Mouse (Mus musculus): Measurements from ENCODE around the gene Gm15319.
"Not testable (repeated sequence)": the region's sequence is repeated elsewhere in the genome, so short reads cannot be mapped to it uniquely, and the experiment has no call there.

The Gm15319 gene

DNA sequence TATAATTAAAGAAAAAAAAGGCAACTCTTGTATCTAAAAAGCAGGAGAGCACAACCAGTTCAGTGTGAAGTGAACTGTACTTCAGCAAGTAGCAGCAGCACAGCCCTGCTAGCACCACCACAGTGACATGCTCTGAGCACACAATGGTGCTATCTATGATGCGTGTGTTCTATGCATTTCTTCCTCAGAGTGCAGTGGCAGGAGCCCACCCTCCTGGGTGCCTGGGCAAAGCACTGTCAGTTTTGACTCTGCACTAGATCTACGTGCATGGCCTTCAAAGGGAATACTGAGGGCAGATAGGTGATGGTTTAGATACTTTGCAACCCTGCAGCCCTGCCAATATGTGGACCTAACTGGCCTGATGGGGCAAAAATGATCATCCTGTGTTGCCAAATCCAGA is at the start of gene Gm15319:
Gene Gm15319, minus strand, starts transcription at position 101 of the 400 bp plus-strand sequence.
- DNase-seq (ENCODE audit: low spot score in 2 of 2), result not testable (repeated sequence)

DNA sequence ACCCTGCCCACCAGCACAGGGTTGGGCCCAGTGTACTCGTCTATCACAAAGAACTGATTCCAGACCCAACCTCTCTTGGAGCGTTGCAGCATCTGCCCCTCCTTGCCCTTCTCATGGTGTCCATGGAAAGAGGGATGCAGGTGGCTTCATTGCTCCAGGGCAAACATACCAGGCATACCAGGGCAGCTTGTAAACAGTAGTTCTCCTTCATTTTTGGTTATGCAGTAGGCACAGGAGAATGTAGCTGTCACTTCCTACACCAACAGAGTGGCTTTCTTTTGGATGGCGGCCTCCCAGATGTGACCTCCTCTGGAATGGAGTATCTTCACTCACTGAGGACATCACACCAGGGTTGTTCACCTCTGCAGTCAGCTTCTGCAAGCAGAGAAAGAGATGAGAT is 47.3 kb upstream of the Gm15319 start:
- DNase-seq (ENCODE audit: low spot score in 2 of 2), result not testable (repeated sequence)

- peak in 1 of 2 experiments; percentile 11 for DNase-seq (ENCODE audit: low spot score in 2 of 2)
Observed at GRCm38 (mm10) chr8:20408441-20409030, 45.5 kb upstream of the Gm15319 start.

DNA sequence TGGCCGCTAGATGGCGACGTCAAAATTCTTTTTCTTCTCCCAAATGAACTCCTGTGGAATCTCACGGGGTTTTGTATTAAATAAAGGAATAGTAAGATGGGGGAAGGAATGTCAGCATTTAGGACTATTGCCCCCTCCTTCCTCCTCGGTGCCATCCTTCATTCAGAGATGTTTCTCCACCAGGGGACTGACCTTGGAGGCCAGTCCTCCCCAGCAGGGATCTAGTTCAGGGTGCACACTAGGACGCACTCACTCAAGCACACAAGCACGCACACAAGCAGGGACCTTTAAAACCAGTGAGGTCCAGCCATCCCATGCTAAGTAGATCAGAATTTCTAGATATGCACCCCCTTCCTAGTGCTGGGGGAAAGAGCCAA is 26.3 kb upstream of the Gm15319 start:
- DNase-seq (ENCODE audit: low spot score in 2 of 2), result peak; percentile 29 to 39

DNA sequence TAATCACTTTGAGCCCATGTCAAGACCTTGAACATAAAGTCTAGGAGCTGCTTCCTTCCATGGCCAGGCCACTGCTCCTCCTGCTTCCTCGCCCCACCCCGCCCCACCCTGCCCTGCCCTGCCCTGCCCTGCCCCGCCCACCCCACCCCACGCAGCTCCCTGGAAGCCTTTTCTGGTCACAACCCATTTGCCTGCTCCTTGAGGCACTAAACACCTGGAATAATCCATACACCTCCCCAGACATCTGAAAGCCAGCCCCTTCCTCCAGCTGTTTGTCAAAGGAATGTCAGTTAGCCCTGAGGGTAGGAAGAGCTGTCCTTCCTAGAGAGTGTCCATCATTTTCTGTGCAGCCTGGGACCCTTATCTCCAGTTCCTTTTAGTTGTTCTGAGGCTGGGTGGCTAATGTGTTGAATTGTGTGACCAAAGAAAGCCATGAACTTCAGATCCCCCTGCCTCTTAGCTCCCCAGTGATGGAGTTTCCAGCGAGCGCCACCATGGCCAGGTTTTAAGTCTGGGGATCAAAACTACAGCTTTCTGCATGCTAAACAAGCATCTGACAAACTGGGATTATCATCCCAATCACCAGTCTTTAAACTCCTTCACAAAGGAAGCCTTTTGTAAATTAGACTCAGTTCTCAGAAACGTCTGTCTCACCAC is 25.8 kb upstream of the Gm15319 start:
- DNase-seq (ENCODE audit: low spot score in 2 of 2), result peak in 1 of 2 experiments; percentile 26

DNA sequence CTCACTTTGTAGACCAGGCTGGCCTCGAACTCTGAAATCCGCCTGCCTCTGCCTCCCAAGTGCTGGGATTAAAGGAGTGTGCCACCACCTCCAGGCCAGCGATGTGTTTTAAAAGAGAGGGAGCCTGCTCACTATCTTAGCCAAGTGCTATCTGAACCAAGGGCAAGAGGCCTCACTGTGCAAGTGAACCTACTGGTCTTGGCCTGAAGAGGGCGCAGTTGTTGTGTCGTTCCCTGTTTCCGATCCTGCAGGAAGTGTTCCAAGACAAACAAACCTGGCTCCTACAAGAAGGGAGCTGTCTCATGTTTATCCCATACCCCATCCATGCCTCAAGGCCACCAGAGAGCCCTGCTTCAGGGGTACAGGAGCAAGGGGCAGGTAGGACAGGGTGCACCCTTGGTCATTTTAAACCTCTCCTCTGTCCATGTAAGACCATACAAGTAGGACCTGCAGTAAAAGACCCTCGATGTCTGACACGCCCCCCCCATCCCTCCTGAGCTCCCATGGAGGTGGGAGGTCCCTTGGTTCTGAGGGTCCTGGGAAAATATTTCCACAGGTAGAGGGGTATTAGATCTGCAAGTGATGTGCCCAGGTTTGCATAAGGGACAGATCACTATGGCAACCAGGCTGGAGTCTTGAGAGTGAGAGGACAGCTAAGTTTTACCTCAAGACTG is 24.2 kb upstream of the Gm15319 start:
- DNase-seq (ENCODE audit: low spot score in 2 of 2), result peak in 1 of 2 experiments; percentile 14

DNA sequence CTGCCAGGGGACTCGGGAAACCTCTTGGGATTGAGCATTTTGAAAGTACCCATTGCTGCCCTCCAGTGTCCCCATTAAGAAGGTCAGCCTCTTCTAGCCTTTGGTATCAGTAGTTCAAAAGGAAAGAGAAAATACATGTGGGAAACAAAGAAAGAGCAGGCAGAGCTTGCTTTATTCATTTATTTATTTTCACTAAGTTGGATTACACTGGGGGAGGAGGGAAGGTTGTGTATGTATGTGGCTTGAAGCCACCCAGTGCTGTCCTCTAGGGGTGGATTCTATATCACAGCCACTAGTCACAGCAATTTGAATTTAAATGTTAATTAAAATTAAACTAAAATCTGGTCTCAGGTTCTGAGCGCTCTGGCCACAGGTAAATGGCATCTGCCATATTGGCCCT is 22.0 kb upstream of the Gm15319 start:
- not testable (repeated sequence) for DNase-seq (ENCODE audit: low spot score in 2 of 2)

DNA sequence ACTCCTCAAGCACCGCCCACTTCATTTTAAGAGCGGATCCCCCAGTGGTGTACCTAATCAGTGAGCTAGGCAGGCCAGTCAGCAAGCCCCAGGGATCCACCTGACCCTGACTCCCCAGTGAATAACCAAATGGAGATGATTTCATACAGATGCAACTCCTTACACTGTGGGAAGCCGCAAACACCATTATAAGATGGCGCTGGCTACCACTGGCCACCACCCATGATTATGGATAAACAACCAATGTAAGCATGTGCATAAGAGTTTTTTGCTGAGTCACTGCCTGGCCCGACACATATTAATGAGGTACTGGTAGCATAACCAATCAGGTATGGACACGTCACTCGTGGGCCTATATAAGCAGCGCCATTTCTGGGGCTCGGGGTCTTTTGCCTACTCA is 21.1 kb upstream of the Gm15319 start:
- not testable (repeated sequence) for DNase-seq (ENCODE audit: low spot score in 2 of 2)

DNA sequence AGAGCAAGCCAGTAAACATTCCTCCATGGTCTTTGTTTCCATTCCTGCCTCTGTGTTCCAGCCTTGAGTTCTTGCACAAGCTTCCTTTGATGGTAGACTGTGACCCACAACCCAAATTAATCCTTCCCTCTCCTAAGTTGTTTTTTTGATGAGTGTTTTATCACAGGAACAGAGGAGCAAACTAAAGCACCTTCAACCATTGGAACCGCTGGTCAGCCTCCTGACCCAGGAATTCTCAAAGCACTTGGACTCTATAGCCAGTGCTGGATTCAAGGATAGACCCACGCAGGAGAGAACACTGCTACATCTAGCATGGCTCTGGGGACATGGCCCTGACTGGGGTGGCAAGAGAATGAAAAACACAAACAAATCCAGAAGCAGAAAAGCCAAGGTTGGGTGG is 19.1 kb upstream of the Gm15319 start:
- not testable (repeated sequence) for DNase-seq (ENCODE audit: low spot score in 2 of 2)

DNA sequence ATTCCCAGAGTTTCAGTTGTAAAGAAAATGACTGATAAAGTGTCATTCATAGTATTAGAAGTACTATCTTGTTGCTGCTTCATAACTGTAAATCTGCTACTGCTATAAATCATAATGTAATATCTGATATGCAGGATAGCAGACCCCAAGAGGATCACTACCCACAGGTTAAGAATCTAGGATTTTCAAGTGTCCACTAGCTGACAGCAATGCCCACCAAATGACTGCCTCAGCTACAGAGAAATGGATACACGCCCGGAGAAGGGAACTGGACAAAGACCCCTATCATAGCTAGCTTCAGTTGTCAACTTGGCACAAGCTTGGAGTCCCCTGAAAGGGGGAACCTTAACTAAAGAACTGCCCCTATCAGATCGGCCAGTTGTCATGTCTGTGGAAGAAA is 18.6 kb upstream of the Gm15319 start:
- DNase-seq (ENCODE audit: low spot score in 2 of 2), result not testable (repeated sequence)

DNA sequence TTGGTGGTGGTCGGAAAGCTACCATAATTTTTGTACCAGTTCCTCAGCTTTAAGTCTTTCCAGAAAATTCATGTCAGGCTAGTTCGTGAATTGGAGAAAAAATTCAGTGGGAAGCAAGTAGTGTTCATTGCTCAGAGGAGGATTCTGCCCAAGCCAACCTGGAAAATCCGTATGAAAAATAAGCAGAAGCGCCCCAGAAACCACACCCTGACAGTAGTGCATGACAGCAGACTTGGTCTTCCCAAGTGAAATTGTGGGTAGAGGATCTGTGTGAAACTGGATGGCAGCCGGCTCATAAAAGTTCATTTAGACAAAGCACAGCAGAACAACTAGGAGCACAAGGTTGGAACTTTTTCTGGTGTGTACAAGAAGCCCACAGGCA is 18.2 kb upstream of the Gm15319 start:
- DNase-seq (ENCODE audit: low spot score in 2 of 2), result peak in 1 of 2 experiments; percentile 2

DNA sequence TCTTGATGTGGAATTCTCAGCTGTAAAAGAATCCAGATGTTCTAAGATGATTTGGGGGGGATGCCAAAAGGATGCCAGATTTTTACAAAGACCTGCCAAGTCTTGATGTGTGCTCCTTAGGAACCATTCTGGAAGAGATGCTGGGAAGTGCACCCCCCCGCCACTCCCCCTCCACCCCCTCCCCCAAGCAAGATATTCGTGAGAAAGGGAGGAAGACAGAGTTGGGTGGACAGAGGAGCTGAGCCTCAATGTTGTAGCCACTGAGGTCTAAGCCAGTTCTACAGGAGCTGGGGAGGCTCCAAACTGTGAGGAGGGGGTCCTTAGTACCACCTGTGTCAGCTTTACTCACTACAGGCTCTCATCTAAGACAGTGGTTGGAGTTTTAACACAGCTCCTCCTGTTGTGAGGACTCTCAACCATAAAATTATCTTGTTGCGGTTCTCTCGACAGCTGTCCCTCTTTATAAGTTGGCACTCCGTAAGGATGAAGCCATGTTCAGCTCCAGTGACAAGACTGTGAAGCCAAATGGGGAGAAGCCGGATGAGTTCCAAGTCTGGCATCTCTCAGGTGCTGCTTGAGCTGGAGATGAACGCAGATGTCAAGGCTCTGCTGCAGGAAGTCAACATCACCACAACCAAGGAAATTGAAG is 17.7 kb upstream of the Gm15319 start:
- DNase-seq (ENCODE audit: low spot score in 2 of 2), result peak in 1 of 2 experiments; percentile 3

GRCm38 (mm10) chr8:20379650-20380436 is 16.8 kb upstream of the Gm15319 start:
- peak in 1 of 2 experiments; percentile 17 for DNase-seq (ENCODE audit: low spot score in 2 of 2)

GRCm38 (mm10) chr8:20378786-20379649 is 16.0 kb upstream of the Gm15319 start:
- peak in 1 of 2 experiments; percentile 26 for DNase-seq (ENCODE audit: low spot score in 2 of 2)

DNA sequence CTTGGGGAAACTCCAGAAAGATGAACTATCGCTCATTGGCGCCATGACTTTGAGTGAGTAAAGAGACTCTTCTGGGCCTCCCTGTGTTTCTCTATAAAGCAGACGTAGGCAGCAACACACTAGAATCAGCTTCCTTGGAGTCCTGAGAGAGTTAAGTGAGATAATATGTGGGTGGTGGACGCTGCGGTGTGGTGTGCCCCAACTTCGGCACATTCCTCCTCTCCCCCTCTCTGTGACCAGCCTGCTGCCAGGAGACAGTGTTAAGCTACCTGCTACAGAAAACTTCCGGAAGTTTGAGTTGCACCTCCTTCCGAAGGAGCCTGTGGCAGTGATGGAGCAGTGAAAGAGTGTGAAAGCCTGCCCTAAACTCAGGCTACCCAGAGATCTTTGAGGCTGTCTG is 15.3 kb upstream of the Gm15319 start:
- DNase-seq (ENCODE audit: low spot score in 2 of 2), result peak in 1 of 2 experiments; percentile 36

- DNase-seq (ENCODE audit: low spot score in 2 of 2), result peak in 1 of 2 experiments; percentile 3
Observed at GRCm38 (mm10) chr8:20375698-20376097, 12.7 kb upstream of the Gm15319 start.

DNA sequence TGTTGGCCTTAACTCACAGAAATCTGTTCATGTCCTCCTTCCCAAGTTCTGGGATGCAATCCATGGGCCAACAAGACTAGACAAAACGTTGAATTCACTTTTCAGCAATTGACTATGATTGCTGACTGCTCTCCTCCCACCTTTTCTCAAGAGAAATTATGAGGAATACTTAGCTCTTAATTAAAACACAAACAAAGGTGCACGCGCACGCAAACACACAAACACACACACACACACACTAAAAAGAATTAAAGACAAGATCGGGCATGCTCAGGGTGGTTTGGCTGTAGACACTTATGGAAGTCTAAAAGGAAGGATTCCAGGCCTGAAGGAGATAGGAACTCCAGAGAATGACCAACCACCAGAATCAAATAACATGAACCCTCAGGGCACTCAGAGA is 6.6 kb downstream of the Gm15319 start:
- DNase-seq (ENCODE audit: low spot score in 2 of 2), result not testable (repeated sequence)

DNA sequence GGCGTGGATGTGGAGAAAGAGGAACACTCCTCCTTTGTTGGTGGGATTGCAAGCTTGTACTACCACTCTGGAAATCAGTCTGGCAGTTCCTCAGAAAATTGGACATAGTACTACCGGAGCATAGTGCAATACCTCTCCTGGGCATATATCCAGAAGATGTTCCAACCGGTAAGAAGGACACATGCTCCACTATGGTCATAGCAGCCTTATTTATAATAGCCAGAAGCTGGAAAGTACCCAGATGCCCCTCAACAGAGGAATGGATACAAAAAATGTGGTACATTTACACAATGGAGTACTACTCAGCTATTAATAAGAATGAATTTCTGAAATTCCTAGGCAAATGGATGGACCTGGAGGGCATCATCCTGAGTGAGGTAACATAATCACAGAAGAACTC is 9.4 kb downstream of the Gm15319 start:
- peak; percentile 13 to 33 for DNase-seq (ENCODE audit: low spot score in 2 of 2)

DNA sequence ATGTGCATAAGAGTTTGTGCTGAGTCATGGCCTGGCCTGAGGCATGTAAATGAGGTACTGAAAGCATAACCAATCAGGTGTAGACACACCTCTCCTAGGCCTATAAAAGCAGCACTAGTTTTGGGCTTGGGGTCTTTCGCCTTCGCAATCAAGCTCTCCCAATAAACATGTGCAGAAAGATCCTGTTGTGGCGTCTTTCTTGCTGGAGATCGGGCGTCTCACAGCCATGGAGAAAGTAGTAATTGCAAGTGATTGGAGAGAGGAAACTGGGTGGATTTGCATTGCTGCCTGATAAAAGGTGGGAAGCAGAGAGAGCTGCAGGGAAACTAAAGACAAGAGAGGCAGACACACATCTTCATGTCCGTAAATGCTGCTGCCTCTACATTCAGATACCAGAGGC is 60.3 kb downstream of the Gm15319 start:
- DNase-seq (ENCODE audit: low spot score in 2 of 2), result not testable (repeated sequence)

- not testable (repeated sequence) for DNase-seq (ENCODE audit: low spot score in 2 of 2)
Observed at GRCm38 (mm10) chr8:20300042-20300441, 63.0 kb downstream of the Gm15319 start.
